Mouse (Mus musculus): Measurements from ENCODE around the gene Agpat3.

The Agpat3 gene

GRCm38 (mm10) chr10:78298651-78299644 lies 53.3 kb downstream of the Agpat3 start:
- no peak for DNase-seq (ENCODE audit: low read depth in 1 of 2, low spot score in 2 of 2)

- peak in 1 of 2 experiments; percentile 45 for DNase-seq (ENCODE audit: low read depth in 1 of 2, low spot score in 2 of 2)
Observed at GRCm38 (mm10) chr10:78297576-78298484, 54.5 kb downstream of the Agpat3 start.

GRCm38 (mm10) chr10:78296980-78297379 lies 55.3 kb downstream of the Agpat3 start:
- no peak for DNase-seq (ENCODE audit: low read depth in 1 of 2, low spot score in 2 of 2)

GRCm38 (mm10) chr10:78296371-78296770 lies 55.9 kb downstream of the Agpat3 start:
- DNase-seq (ENCODE audit: low read depth in 1 of 2, low spot score in 2 of 2) = no peak

- no peak for DNase-seq (ENCODE audit: low read depth in 1 of 2, low spot score in 2 of 2)
Observed at GRCm38 (mm10) chr10:78293576-78293975, 58.7 kb downstream of the Agpat3 start.

GRCm38 (mm10) chr10:78292381-78292780 lies 59.9 kb downstream of the Agpat3 start:
- no peak for DNase-seq (ENCODE audit: low read depth in 1 of 2, low spot score in 2 of 2)

- DNase-seq (ENCODE audit: low read depth in 1 of 2, low spot score in 2 of 2) = no peak
Observed at GRCm38 (mm10) chr10:78290730-78291535, 61.4 kb downstream of the Agpat3 start.

- DNase-seq (ENCODE audit: low read depth in 1 of 2, low spot score in 2 of 2) = no peak
Observed at GRCm38 (mm10) chr10:78288896-78289295, 63.4 kb downstream of the Agpat3 start.

GRCm38 (mm10) chr10:78288135-78288534 lies 64.2 kb downstream of the Agpat3 start:
- DNase-seq (ENCODE audit: low read depth in 1 of 2, low spot score in 2 of 2) = no peak

- DNase-seq (ENCODE audit: low read depth in 1 of 2, low spot score in 2 of 2) = no peak
Observed at GRCm38 (mm10) chr10:78287465-78288132, 64.7 kb downstream of the Agpat3 start.

GRCm38 (mm10) chr10:78285959-78286358 lies 66.3 kb downstream of the Agpat3 start:
- DNase-seq (ENCODE audit: low read depth in 1 of 2, low spot score in 2 of 2) = no peak

GRCm38 (mm10) chr10:78285409-78285808 lies 66.9 kb downstream of the Agpat3 start:
- no peak for DNase-seq (ENCODE audit: low read depth in 1 of 2, low spot score in 2 of 2)

GRCm38 (mm10) chr10:78284812-78285211 lies 67.5 kb downstream of the Agpat3 start:
- no peak for DNase-seq (ENCODE audit: low read depth in 1 of 2, low spot score in 2 of 2)

- no peak for DNase-seq (ENCODE audit: low read depth in 1 of 2, low spot score in 2 of 2)
Observed at GRCm38 (mm10) chr10:78282411-78282810, 69.9 kb downstream of the Agpat3 start.

- DNase-seq (ENCODE audit: low read depth in 1 of 2, low spot score in 2 of 2) = no peak
Observed at GRCm38 (mm10) chr10:78280486-78280885, 71.8 kb downstream of the Agpat3 start.

GRCm38 (mm10) chr10:78279210-78279609 lies 73.1 kb downstream of the Agpat3 start:
- DNase-seq (ENCODE audit: low read depth in 1 of 2, low spot score in 2 of 2) = no peak

GRCm38 (mm10) chr10:78277835-78278234 lies 74.5 kb downstream of the Agpat3 start:
- DNase-seq (ENCODE audit: low read depth in 1 of 2, low spot score in 2 of 2) = no peak

GRCm38 (mm10) chr10:78276242-78276641 lies 76.0 kb downstream of the Agpat3 start:
- no peak for DNase-seq (ENCODE audit: low read depth in 1 of 2, low spot score in 2 of 2)

GRCm38 (mm10) chr10:78272932-78273331 lies 79.4 kb downstream of the Agpat3 start:
- DNase-seq (ENCODE audit: low read depth in 1 of 2, low spot score in 2 of 2) = no peak

GRCm38 (mm10) chr10:78265881-78266280 lies 86.4 kb downstream of the Agpat3 start:
- no peak for DNase-seq (ENCODE audit: low read depth in 1 of 2, low spot score in 2 of 2)
